Mouse (Mus musculus) brain, embryonic 14.5 days (tissue): Measurements from ENCODE around the gene Gm11733.

Experiments
- CTCF ChIP-seq: fragments of 200-500 bp; IDR thresholded peaks from 2 replicates; pipeline ENCODE4 v1.5.1; 2012; ENCODE audit warnings: inconsistent platforms, mild to moderate bottlenecking, moderate library complexity, borderline replicate concordance; ENCODE audit not compliant: insufficient read depth, insufficient read length; ENCODE audit errors: extremely low read depth
- POLR2A ChIP-seq: fragments of 200-500 bp; IDR thresholded peaks from 2 replicates; pipeline ENCODE4 v1.6.1; 2012; ENCODE audit warnings: mild to moderate bottlenecking, inconsistent platforms, borderline replicate concordance; ENCODE audit not compliant: poor library complexity, insufficient read depth, insufficient read length, severe bottlenecking; ENCODE audit errors: extremely low read depth

DNA sequence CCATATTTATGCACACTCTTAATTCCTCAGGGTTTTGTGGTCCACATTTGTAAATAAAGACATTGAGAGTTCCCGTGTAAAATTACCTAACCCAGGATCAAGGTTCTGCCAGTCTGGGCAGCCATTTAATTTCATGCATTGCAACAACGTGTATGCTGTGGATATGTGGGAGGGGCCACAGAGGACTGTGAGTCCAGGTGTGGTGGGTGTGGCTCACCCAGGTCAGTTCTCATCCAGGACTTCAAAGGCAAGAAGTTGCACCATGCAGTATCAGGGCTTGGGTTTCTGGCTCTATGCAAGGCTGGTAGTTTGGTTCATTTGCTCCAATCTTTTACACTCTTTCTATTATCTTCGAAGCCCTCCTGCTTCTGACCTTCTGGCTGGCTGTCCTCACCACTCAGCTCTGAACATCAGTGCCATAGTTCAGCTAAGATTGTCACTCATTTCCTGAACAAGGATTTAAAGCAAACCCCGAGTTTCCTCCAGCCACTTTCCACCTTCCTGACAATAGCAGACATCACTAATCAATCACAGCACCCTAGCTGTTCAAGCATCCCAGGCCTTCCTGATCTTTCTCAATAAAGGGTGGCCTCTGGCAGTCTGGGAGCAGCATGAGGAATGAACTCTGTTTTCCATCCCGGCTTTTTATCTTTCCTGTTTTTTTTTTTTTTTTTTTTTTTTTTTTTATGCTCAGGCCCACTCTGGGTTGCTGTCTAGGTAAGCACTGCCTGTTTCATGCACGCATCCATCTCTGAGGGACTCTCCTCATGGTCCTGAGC is 15.4 kb upstream of the Gm11733 start:
- no peak for TF ChIP-seq CTCF
- no peak for TF ChIP-seq POLR2A
